In the genomic region with DNA sequence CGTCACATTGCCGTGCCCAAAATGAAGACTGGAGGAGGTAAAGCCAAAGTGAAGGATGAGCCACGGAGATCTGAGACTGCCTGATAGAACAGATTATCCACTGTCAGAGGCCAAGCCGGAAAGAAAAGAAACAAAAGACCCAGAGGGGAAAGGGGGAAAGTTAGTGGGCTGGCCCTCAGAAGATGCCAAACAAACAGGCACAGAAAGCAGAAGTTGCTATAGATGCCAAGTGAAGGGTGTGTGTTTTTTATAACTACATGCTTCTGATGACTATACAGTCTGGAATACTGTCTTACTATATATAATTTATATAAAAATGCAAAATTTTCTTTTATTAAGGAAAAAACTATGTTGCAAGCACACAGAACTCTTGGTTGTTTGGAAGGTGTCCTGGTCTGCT, we compare ENCODE assay signal across 16 mouse cellular contexts. TPM values are rescaled to one million over a fixed set of nuclear protein-coding genes. Genes with fewer than 3 reads are reported as not detected.
"Had no signal": no experiment of that assay in that cellular context is flagged by ENCODE, and none has a peak within 500 bp of the region (broad histone marks: within the 10 kb centered on the region; RNA-seq: fewer than 3 reads in every experiment).

No protein-coding gene starts in this region.

- H3K9me3 ChIP-seq: neural tube, embryonic 15.5 days; stomach, embryonic 15.5 days had no signal

- H3K27me3 ChIP-seq: neural tube, embryonic 15.5 days; stomach, embryonic 15.5 days had no signal

- H3K4me3 ChIP-seq: neural tube, embryonic 15.5 days; stomach, embryonic 15.5 days had no signal

- H3K4me2 ChIP-seq: neural tube, embryonic 15.5 days; stomach, embryonic 15.5 days had no signal

- DNase-seq: retina, postnatal 1 day; right cerebral cortex, adult 18-20 months; right cerebral cortex, postnatal 14 days; right cerebral cortex, postnatal 25 days; right cerebral cortex, postnatal 4 days; spleen, adult 18-20 months; thymus, adult 18-20 months; thymus, adult 2 months; thymus, postnatal 14 days; thymus, postnatal 25 days; thymus, postnatal 36 days; thymus, postnatal 4 days had no signal

- H3K9ac ChIP-seq: neural tube, embryonic 15.5 days; stomach, embryonic 15.5 days had no signal

- H3K27ac ChIP-seq: neural tube, embryonic 15.5 days; stomach, embryonic 15.5 days; stomach, postnatal 0 days had no signal

- H3K36me3 ChIP-seq: neural tube, embryonic 15.5 days; stomach, embryonic 15.5 days had no signal

- H3K4me1 ChIP-seq: neural tube, embryonic 15.5 days; stomach, embryonic 15.5 days had no signal

RNA-seq across cellular contexts. Expression of a gene that starts 31.7 kb away (rescaled TPM):
- total RNA-seq: neutrophil, adult 5-6 weeks had no signal
